Mouse (Mus musculus) hindbrain, embryonic 16.5 days (tissue): Measurements from ENCODE around the gene Ecd. TPM values are rescaled to one million over a fixed set of nuclear protein-coding genes. Genes with fewer than 3 reads are reported as not detected.

Experiments used
- ATAC-seq: fragments of 200-750 bp; cut with Nextera tagmentation; 2 replicates; pipeline ENCODE4 v1.8.0; 2017; ENCODE audit warnings: moderate TSS enrichment, moderate library complexity
- H3K27ac ChIP-seq: fragments of 300-500 bp; sonication (generic); 2 replicates; pipeline ENCODE4 v1.5.1; 2014; ENCODE audit warnings: low read depth, mild to moderate bottlenecking, control low read depth, low read length, moderate library complexity
- H3K27me3 ChIP-seq: fragments of 300-500 bp; sonication (generic); replicated peaks from 2 replicates; pipeline ENCODE4 v1.6.1; 2014; ENCODE audit warnings: low read length; ENCODE audit not compliant: control insufficient read depth, insufficient read depth
- H3K36me3 ChIP-seq: fragments of 300-500 bp; sonication (generic); 2 replicates; pipeline ENCODE4 v1.6.1; 2014; ENCODE audit warnings: mild to moderate bottlenecking, low read length, moderate library complexity, mixed read lengths; ENCODE audit not compliant: control insufficient read depth, insufficient read depth
- H3K4me1 ChIP-seq: fragments of 300-500 bp; sonication (generic); 2 replicates; pipeline ENCODE4 v1.6.1; 2014; ENCODE audit warnings: low read depth, low read length; ENCODE audit not compliant: control insufficient read depth, insufficient read depth
- H3K4me2 ChIP-seq: fragments of 300-500 bp; sonication (generic); 2 replicates; pipeline ENCODE4 v1.6.1; 2014; ENCODE audit warnings: mild to moderate bottlenecking, low read length, control low read depth, moderate library complexity
- H3K4me3 ChIP-seq: fragments of 300-500 bp; sonication (generic); 2 replicates; pipeline ENCODE4 v1.5.1; 2014; ENCODE audit warnings: mild to moderate bottlenecking, low read length, control low read depth, moderate library complexity
- H3K9ac ChIP-seq: fragments of 300-500 bp; sonication (generic); 2 replicates; pipeline ENCODE4 v1.6.1; 2014; ENCODE audit warnings: low read depth, mild to moderate bottlenecking, control low read depth, low read length, moderate library complexity
- H3K9me3 ChIP-seq: fragments of 300-500 bp; sonication (generic); 2 replicates; pipeline ENCODE4 v1.6.1; 2014; ENCODE audit warnings: mild to moderate bottlenecking, low read length, moderate library complexity; ENCODE audit not compliant: control insufficient read depth
- WGBS: fragments of 180-500 bp; shearing (Covaris S2); extraction: QIAGEN DNeasy Blood & Tissue Kit; methylation state at CpG from one replicate; pipeline ENCODE4 v1.1.7; 2014; 5-methylcytosine and 5-hydroxymethylcytosine counted together
- polyA plus RNA-seq: library from polyadenylated mRNA; unstranded; fragments of >200 nt; fragmentation: Nextera tagmentation; extraction: Ambion mirVana; gene quantifications from 2 replicates; pipeline ENCODE4 v1.2.1, GENCODE M21; 2015

Ecd gene
- polyA plus RNA-seq = 46.5 and 52.5 TPM in 2 replicates

DNA sequence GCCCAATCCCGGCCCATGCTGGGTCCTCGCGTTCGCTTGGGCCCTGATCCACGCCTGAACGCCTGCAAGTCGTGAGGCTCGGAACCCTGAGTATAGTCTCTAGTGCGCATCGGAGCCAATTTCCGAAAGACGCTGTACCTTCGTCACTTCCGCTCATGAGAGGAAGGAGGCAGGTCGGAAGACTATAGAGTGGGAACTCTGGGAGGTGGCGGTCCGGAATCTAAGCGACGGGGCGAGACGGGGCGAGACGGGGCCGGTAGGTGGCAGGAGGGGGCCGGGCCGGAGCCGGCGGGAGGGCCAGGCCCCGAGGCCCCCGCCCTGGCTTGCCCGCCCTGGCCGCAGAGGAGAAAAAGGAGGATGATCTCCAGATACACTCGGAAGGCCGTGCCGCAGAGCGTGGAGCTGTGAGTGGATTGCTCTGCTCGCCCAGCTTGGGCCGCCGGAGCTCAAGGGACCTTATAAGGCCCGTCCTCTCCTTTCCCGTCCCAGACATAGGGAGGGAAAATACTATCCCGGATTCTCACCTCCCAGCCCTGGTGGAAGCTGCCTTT lies at the start of gene Ecd, which contains the start of gene Fam149b:
Ecd (minus strand) TSS at position 131 of the 551 bp plus-strand sequence.
Fam149b (plus strand) TSS at position 172 of the 551 bp plus-strand sequence.
- under 1% methylated on average over 40 of the region's 42 CpGs for WGBS
- Histone ChIP-seq H3K27ac (peak within 1 kb of the TSS; percentile 88), H3K36me3 (peaks cover 10% of the 10 kb centered on the region), H3K4me3 (peak within 1 kb of the TSS; percentile 81), H3K4me2 (peak within 1 kb of the TSS; percentile 93), H3K27me3 (no peaks in the 10 kb centered on the region), H3K9me3 (no peaks in the 10 kb centered on the region), H3K4me1 (peaks cover 15% of the 10 kb centered on the region), H3K9ac (peak within 1 kb of the TSS; percentile 87)
- peak; percentile 99 for ATAC-seq

DNA sequence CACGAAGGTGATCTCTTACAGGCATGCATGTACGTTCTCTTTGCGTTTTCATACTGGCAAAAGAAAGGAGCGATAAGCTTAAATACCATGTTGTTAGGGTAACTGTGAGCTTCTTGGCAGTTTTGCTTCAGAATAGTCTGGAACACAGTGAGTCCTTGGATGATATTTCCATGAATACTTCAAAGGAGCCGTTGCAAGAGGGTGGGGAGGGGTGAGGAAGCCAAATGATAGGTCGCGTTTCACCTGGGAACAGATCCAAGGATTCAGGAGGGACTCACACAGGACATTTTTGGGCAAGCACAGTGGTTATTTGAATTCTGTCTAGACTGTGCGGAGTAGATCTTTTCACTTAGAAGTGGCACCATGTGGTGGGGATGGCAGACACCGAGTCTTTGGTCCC lies 49.3 kb upstream of the Ecd start:
- peaks cover 6% of the 10 kb centered on the region for H3K4me1 ChIP-seq
- no peaks in the 10 kb centered on the region for H3K9me3 ChIP-seq
- H3K4me2 ChIP-seq = no peak overlapping the region
- H3K27me3 ChIP-seq = no peaks in the 10 kb centered on the region
- WGBS = 81% methylated on average over 9 of the region's 9 CpGs
- no peaks in the 10 kb centered on the region for H3K36me3 ChIP-seq
- H3K9ac ChIP-seq = no peak overlapping the region
- no peak overlapping the region for H3K4me3 ChIP-seq
- no peak overlapping the region for H3K27ac ChIP-seq
- no peak for ATAC-seq

DNA sequence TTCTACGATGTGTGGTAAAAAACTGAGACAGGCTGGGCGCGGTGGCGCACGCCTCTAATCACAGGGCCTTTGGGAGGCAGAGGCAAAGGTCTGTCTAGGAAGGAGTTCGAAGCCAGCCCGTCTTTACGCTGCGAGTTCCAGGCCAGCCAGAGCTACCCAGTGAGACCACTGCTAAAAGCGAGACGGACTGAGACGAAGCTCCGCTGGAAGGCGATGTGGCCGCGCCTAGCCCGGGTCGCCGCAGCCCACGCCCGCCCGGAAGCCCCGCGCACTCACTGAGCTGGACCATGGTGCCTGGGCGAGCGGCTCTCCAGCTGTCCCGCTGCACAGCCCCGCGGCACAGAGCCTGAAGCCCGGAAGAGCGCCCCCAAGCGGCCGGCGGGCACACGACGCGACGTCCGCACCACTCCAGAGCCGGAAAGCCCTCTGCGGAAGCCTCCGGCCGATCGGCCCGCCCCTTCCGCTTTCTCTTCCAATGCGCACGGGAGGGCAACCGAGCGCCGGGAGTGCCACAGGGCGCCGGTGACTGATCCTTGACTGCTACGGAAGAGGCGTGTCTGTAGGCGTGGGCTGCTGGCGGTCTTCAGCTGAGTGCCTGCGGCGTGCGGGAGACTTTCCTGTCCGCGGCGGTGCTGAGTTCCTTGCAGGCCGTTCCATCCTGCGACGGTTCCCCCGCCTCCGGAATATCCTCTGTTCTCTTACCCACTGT lies 45.4 kb upstream of the Ecd start, which contains the start of gene Mrps16:
Mrps16 (minus strand) TSS at position 430 of the 709 bp plus-strand sequence.
- no peaks in the 10 kb centered on the region for H3K27me3 ChIP-seq
- peak within 1 kb of the TSS; percentile 66 for H3K4me3 ChIP-seq
- peak within 1 kb of the TSS; percentile 88 for H3K9ac ChIP-seq
- WGBS = under 1% methylated on average over 57 of the region's 68 CpGs
- H3K4me1 ChIP-seq = peaks cover 13% of the 10 kb centered on the region
- peak within 1 kb of the TSS; percentile 78 for H3K27ac ChIP-seq
- ATAC-seq = peak; percentile 97
- peak within 1 kb of the TSS; percentile 66 for H3K4me2 ChIP-seq
- peaks cover 11% of the 10 kb centered on the region for H3K36me3 ChIP-seq
- no peaks in the 10 kb centered on the region for H3K9me3 ChIP-seq

DNA sequence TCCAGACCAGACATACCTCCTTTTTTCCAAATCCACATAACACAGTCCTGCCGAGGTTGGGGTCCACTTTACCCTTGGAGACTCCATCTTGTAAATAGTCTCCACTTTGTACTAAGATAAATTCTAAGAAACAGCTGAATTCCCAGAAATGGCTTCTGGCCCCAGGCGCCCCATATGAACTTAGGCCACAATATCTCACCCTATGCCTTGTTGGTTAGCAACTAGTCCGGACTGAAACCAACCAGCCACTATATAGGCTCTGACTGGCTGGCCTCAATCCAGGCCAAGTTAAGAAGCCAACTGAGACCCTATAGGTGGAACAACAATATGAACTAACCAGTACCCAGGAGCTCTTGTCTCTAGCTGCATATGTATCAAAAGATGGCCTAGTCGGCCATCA lies 44.4 kb upstream of the Ecd start:
- peak overlapping the region; percentile 66 for H3K4me2 ChIP-seq
- no peak for ATAC-seq
- H3K27ac ChIP-seq = no peak overlapping the region
- 86% methylated on average over 3 of the region's 4 CpGs for WGBS
- H3K4me3 ChIP-seq = no peak overlapping the region
- H3K4me1 ChIP-seq = peaks cover 22% of the 10 kb centered on the region
- H3K27me3 ChIP-seq = no peaks in the 10 kb centered on the region
- no peak overlapping the region for H3K9ac ChIP-seq
- H3K9me3 ChIP-seq = no peaks in the 10 kb centered on the region
- H3K36me3 ChIP-seq = peaks cover 11% of the 10 kb centered on the region

DNA sequence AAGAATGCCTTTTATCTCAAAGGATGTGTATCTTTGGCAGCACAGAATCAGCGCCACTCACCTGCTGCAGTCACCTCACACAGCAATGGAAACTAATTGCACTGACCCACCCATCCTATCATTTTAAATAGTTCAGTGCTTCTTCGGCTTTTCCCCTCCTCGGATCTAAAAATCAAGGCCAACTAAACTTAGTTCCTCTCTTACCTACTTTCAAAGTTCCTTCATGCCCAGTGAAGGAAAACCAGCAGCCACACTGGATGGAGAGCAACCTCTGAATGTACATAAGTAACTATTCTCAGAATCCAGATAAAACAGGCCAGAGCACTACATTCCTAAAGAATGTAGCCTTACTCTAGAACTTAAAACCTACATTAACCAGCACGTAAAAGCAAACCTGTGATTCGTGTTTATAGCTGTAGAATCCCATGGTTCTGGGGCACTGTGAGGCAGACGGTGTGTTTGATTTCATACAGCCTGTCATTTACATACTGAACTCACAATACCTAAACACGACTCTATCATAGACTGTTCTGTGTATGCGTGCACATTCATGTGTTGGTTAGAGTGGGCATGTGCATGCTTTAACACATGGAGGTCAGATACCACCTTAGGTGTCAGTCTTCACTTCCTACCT lies 41.6 kb upstream of the Ecd start:
- peak overlapping the region; percentile 82 for H3K9ac ChIP-seq
- no peak overlapping the region; the same call in 1 of the 2 replicates for H3K27ac ChIP-seq
- ATAC-seq = no peak
- H3K27me3 ChIP-seq = no peaks in the 10 kb centered on the region
- peak overlapping the region; percentile 91 for H3K4me3 ChIP-seq
- peaks cover 16% of the 10 kb centered on the region for H3K36me3 ChIP-seq
- peaks cover 35% of the 10 kb centered on the region for H3K4me1 ChIP-seq
- 92% methylated on average over 8 of the region's 8 CpGs for WGBS
- no peaks in the 10 kb centered on the region for H3K9me3 ChIP-seq
- H3K4me2 ChIP-seq = peak overlapping the region; percentile 91

DNA sequence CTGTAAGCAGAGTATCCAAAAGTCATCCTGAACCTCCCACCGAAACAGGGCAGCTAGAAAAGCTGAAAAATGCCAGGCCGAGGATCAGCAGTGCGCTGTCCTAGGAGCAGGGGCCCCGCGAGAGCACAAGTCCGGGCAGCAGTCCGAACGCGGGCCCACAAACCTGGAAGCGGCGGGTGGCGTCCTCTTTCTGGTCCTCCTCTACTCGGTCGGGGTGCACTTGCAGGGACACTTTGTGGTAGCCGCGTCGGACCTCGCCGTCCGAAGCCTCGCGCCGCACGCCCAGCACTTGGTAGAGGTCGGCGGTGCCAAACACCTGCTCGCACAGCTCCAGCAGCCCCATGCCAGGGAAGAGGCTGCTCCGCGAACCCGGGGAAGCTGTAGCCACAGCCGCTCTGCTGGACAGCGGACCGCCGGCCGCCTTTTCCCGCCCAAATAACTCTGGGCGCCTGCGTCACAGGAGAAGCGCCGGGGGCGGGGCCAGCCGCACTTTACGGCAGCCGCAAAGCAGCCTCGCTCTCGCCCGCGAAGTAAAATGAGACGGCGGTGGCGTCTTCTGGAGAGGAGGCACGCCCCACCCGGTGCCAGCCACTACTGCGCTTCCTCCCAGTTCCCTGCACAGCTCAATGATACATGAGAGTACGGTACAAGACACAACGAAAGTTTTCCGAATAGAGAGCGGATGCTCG lies 40.7 kb upstream of the Ecd start, which contains the start of gene Dnajc9:
Dnajc9 (minus strand) TSS at position 470 of the 689 bp plus-strand sequence.
- Histone ChIP-seq H3K27me3 (no peaks in the 10 kb centered on the region), H3K9me3 (no peaks in the 10 kb centered on the region), H3K4me3 (peak within 1 kb of the TSS; percentile 91), H3K27ac (peak within 1 kb of the TSS; percentile 87), H3K4me2 (peak within 1 kb of the TSS; percentile 91), H3K4me1 (peaks cover 32% of the 10 kb centered on the region), H3K36me3 (peaks cover 18% of the 10 kb centered on the region), H3K9ac (peak within 1 kb of the TSS; percentile 82)
- ATAC-seq = peak; percentile 73
- WGBS = under 1% methylated on average over 49 of the region's 59 CpGs

DNA sequence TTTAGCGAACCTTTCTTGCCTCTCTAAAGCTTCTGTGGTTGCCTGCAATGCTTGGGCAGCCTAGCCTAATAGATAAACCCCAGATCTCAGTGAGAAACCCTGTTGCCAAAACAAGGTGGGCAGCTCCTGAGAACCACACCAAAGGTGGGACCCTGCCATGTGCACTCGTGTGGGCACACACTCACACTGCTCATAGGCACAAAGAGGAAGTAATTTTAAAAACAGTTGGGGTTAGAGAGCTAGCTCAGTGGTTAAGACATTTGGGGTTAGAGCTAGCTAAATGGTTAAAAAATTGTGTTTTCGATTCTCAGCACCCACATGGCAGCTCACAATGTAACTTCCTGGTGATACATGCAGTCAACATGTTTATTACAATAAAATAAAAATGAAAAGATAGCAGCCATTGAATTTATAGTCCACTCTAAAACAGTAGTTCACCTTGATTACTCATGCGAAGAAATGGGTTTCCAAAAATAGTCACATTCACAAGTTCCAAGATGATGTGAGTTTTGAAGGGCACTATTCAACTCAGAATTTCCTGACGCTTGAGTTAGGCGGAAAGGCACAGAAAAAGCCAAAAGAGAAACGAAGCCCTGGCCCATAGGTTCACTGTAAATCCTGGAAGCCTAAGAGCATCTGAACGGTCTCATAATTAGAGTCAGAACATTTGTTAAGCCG lies 32.0 kb upstream of the Ecd start:
- no peaks in the 10 kb centered on the region for H3K9me3 ChIP-seq
- no peaks in the 10 kb centered on the region for H3K4me1 ChIP-seq
- ATAC-seq = no peak
- H3K4me3 ChIP-seq = no peak overlapping the region
- no peak overlapping the region for H3K4me2 ChIP-seq
- WGBS = 92% methylated on average over 9 of the region's 9 CpGs
- no peaks in the 10 kb centered on the region for H3K27me3 ChIP-seq
- no peak overlapping the region for H3K27ac ChIP-seq
- H3K9ac ChIP-seq = no peak overlapping the region
- H3K36me3 ChIP-seq = peaks cover 25% of the 10 kb centered on the region

DNA sequence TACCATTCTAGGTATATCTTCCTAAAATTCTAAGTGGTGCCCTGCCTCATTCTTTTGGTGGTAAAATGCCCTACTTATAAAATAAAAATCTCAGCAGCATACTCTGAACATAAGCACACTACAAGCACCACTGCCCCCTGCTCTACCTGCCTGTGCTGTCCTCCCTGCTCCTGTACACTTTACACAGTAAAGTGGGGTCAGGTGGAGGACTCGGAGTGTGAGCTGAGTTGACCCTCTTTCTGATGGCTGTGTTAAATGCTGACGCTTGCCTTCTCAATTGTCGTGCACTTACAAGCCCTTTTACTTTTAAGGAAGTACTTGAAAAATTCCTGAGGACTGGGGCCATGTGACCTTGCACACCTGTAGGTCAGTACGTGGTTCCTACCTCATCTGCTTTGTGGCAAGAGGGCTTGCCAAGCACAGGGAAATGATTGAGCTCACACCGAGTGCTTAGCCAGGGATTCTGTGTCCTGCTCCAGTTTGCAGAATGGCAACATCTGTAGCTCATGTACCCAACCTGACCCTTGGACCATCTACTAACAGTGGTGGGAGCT lies 31.2 kb upstream of the Ecd start:
- no peak for ATAC-seq

More for the DNA sequence above, 31.2 kb upstream of the Ecd start:
- H3K27me3 ChIP-seq = no peaks in the 10 kb centered on the region
- H3K9me3 ChIP-seq = no peaks in the 10 kb centered on the region
- H3K4me1 ChIP-seq = no peaks in the 10 kb centered on the region
- H3K4me2 ChIP-seq = no peak overlapping the region
- WGBS = 97% methylated on average over 5 of the region's 5 CpGs
- no peak overlapping the region for H3K4me3 ChIP-seq
- H3K27ac ChIP-seq = no peak overlapping the region
- peaks cover 28% of the 10 kb centered on the region for H3K36me3 ChIP-seq
- H3K9ac ChIP-seq = no peak overlapping the region
